Mouse (Mus musculus) midbrain, embryonic 14.5 days (tissue): ENCODE results near the gene Pik3c2b. TPM values are rescaled to one million over a fixed set of nuclear protein-coding genes. Genes with fewer than 3 reads are reported as not detected.

Experiments used
- ATAC-seq: fragments of 200-750 bp; cut with Nextera tagmentation; 2 replicates; pipeline ENCODE4 v1.8.0; 2017; ENCODE audit warnings: moderate number of reproducible peaks, moderate library complexity; ENCODE audit not compliant: low FRiP score, low TSS enrichment
- DNase-seq: peaks from one replicate; pipeline ENCODE4 v3.0.0-alpha.2; 2015
- H3K27ac ChIP-seq: fragments of 300-500 bp; sonication (generic); replicated peaks from 2 replicates; pipeline ENCODE4 v1.5.1; 2014; ENCODE audit warnings: mild to moderate bottlenecking, low read depth, low read length, moderate library complexity
- H3K27me3 ChIP-seq: fragments of 300-500 bp; sonication (generic); 2 replicates; pipeline ENCODE4 v1.6.1; 2014; ENCODE audit warnings: low read length, control low read depth, mixed read lengths; ENCODE audit not compliant: control insufficient read depth, insufficient read depth
- H3K36me3 ChIP-seq: fragments of 300-500 bp; sonication (generic); 2 replicates; pipeline ENCODE4 v1.6.1; 2014; ENCODE audit warnings: low read length, control low read depth; ENCODE audit not compliant: control insufficient read depth, insufficient read depth
- H3K4me1 ChIP-seq: fragments of 300-500 bp; sonication (generic); 2 replicates; pipeline ENCODE4 v1.6.1; 2014; ENCODE audit warnings: mild to moderate bottlenecking, antibody characterized with exemption, low read length, control low read depth; ENCODE audit not compliant: control insufficient read depth, insufficient read depth
- H3K4me2 ChIP-seq: fragments of 300-500 bp; sonication (generic); 2 replicates; pipeline ENCODE4 v1.6.1; 2014; ENCODE audit warnings: mild to moderate bottlenecking, low read length, moderate library complexity
- H3K4me3 ChIP-seq: fragments of 300-500 bp; sonication (generic); replicated peaks from 2 replicates; pipeline ENCODE4 v1.5.1; 2014; ENCODE audit warnings: low read depth, low read length
- H3K9ac ChIP-seq: fragments of 300-500 bp; sonication (generic); replicated peaks from 2 replicates; pipeline ENCODE4 v1.6.1; 2014; ENCODE audit warnings: mild to moderate bottlenecking, low read length, moderate library complexity
- H3K9me3 ChIP-seq: fragments of 300-500 bp; sonication (generic); 2 replicates; pipeline ENCODE4 v1.6.1; 2016; ENCODE audit warnings: low read length, control low read depth, mixed read lengths; ENCODE audit not compliant: control insufficient read depth
- WGBS: fragments of 180-500 bp; shearing (Covaris S2); extraction: QIAGEN DNeasy Blood & Tissue Kit; methylation state at CpG from one replicate; pipeline ENCODE4 v1.1.7; 2014; 5-methylcytosine and 5-hydroxymethylcytosine counted together
- polyA plus RNA-seq: library from polyadenylated mRNA; unstranded; fragments of >200 nt; fragmentation: Nextera tagmentation; extraction: Ambion mirVana; gene quantifications from 2 replicates; pipeline ENCODE4 v1.2.1, GENCODE M21; 2014

Gene Pik3c2b
- polyA plus RNA-seq, 1 experiment from 2014 or later, result 17.0 TPM

GRCm38 (mm10) chr1:133103315-133103714 is 57.8 kb downstream of the Pik3c2b start:
- no peak overlapping the region for H3K4me3 ChIP-seq
- H3K4me2 ChIP-seq, result no peak overlapping the region
- no peak overlapping the region for H3K27ac ChIP-seq
- H3K27me3 ChIP-seq, result no peaks in the 10 kb centered on the region
- no peaks in the 10 kb centered on the region for H3K9me3 ChIP-seq
- no peaks in the 10 kb centered on the region for H3K4me1 ChIP-seq
- no peak overlapping the region for H3K9ac ChIP-seq
- WGBS, result 98% methylated on average over 7 of the region's 7 CpGs
- DNase-seq (no peak), ATAC-seq (no peak)
- H3K36me3 ChIP-seq, result peaks cover 86% of the 10 kb centered on the region

GRCm38 (mm10) chr1:133103871-133104270 is 58.4 kb downstream of the Pik3c2b start:
- Histone ChIP-seq H3K27ac (no peak overlapping the region), H3K4me2 (no peak overlapping the region), H3K4me1 (no peaks in the 10 kb centered on the region), H3K4me3 (no peak overlapping the region), H3K9me3 (no peaks in the 10 kb centered on the region), H3K36me3 (peaks cover 80% of the 10 kb centered on the region), H3K27me3 (no peaks in the 10 kb centered on the region), H3K9ac (no peak overlapping the region)
- WGBS, result 96% methylated on average over 6 of the region's 6 CpGs
- no peak for ATAC-seq
- no peak for DNase-seq

GRCm38 (mm10) chr1:133116108-133116507 is 70.6 kb downstream of the Pik3c2b start:
- no peaks in the 10 kb centered on the region for H3K4me1 ChIP-seq
- H3K9ac ChIP-seq, result no peak overlapping the region
- no peaks in the 10 kb centered on the region for H3K27me3 ChIP-seq
- WGBS, result 90% methylated on average over 4 of the region's 4 CpGs
- DNase-seq, result no peak
- H3K4me2 ChIP-seq, result no peak overlapping the region
- no peaks in the 10 kb centered on the region for H3K9me3 ChIP-seq
- H3K27ac ChIP-seq, result no peak overlapping the region
- no peaks in the 10 kb centered on the region; the same call in 1 of the 2 replicates for H3K36me3 ChIP-seq
- no peak for ATAC-seq
- H3K4me3 ChIP-seq, result no peak overlapping the region

- Histone ChIP-seq H3K4me3 (no peak overlapping the region), H3K36me3 (no peaks in the 10 kb centered on the region), H3K9me3 (no peaks in the 10 kb centered on the region), H3K27ac (no peak overlapping the region), H3K27me3 (no peaks in the 10 kb centered on the region), H3K9ac (no peak overlapping the region), H3K4me1 (no peaks in the 10 kb centered on the region), H3K4me2 (no peak overlapping the region)
- WGBS, result 94% methylated on average over 5 of the region's 5 CpGs
- DNase-seq (no peak), ATAC-seq (no peak)
These were observed 72.7 kb downstream of the Pik3c2b start for GRCm38 (mm10) chr1:133118127-133118526.

- Histone ChIP-seq H3K4me2 (no peak overlapping the region), H3K4me1 (no peaks in the 10 kb centered on the region), H3K9me3 (no peaks in the 10 kb centered on the region), H3K9ac (no peak overlapping the region), H3K4me3 (no peak overlapping the region), H3K36me3 (no peaks in the 10 kb centered on the region), H3K27me3 (no peaks in the 10 kb centered on the region), H3K27ac (no peak overlapping the region)
- DNase-seq (no peak), ATAC-seq (no peak)
- 89% methylated on average over 3 of the region's 3 CpGs for WGBS
These were observed 73.4 kb downstream of the Pik3c2b start for GRCm38 (mm10) chr1:133118844-133119243.

GRCm38 (mm10) chr1:133119931-133120712 is 74.7 kb downstream of the Pik3c2b start:
- ATAC-seq, result no peak
- no peak for DNase-seq
- Histone ChIP-seq H3K27ac (no peak overlapping the region), H3K4me3 (no peak overlapping the region), H3K27me3 (no peaks in the 10 kb centered on the region), H3K4me2 (no peak overlapping the region), H3K4me1 (no peaks in the 10 kb centered on the region), H3K36me3 (no peaks in the 10 kb centered on the region), H3K9ac (no peak overlapping the region), H3K9me3 (no peaks in the 10 kb centered on the region)
- 80% methylated on average over 7 of the region's 7 CpGs for WGBS

- no peak overlapping the region for H3K4me2 ChIP-seq
- H3K27ac ChIP-seq, result no peak overlapping the region
- ATAC-seq, result no peak
- H3K9ac ChIP-seq, result no peak overlapping the region
- no peaks in the 10 kb centered on the region for H3K4me1 ChIP-seq
- H3K4me3 ChIP-seq, result no peak overlapping the region
- H3K9me3 ChIP-seq, result no peaks in the 10 kb centered on the region
- H3K27me3 ChIP-seq, result no peaks in the 10 kb centered on the region
- DNase-seq, result no peak
- WGBS, result 70% methylated on average over 6 of the region's 6 CpGs
- H3K36me3 ChIP-seq, result no peaks in the 10 kb centered on the region
These were observed 75.8 kb downstream of the Pik3c2b start for GRCm38 (mm10) chr1:133121246-133121645.

GRCm38 (mm10) chr1:133124137-133124536 is 78.7 kb downstream of the Pik3c2b start:
- 84% methylated on average over 6 of the region's 6 CpGs for WGBS
- Histone ChIP-seq H3K27ac (no peak overlapping the region), H3K4me2 (no peak overlapping the region)

GRCm38 (mm10) chr1:133125640-133126364 is 80.3 kb downstream of the Pik3c2b start:
- DNase-seq, result no peak
- Histone ChIP-seq H3K27ac (no peak overlapping the region), H3K4me3 (no peak overlapping the region), H3K36me3 (no peaks in the 10 kb centered on the region), H3K4me2 (no peak overlapping the region), H3K27me3 (no peaks in the 10 kb centered on the region), H3K9me3 (no peaks in the 10 kb centered on the region), H3K4me1 (peaks cover 5% of the 10 kb centered on the region), H3K9ac (no peak overlapping the region)
- ATAC-seq, result no peak
- WGBS, result 95% methylated on average over 9 of the region's 9 CpGs

More at GRCm38 (mm10) chr1:133124137-133124536, 78.7 kb downstream of the Pik3c2b start:
- ATAC-seq (no peak), DNase-seq (no peak)
- Histone ChIP-seq H3K9me3 (no peaks in the 10 kb centered on the region), H3K27me3 (no peaks in the 10 kb centered on the region), H3K9ac (no peak overlapping the region), H3K4me3 (no peak overlapping the region), H3K36me3 (no peaks in the 10 kb centered on the region), H3K4me1 (no peaks in the 10 kb centered on the region)
